Mouse (Mus musculus) heart, adult 11 months (tissue): ENCODE data around the gene Nfib.

Experiments used
- DNase-seq: peaks from one replicate; pipeline ENCODE4 v3.0.0; 2022

Gene Nfib

GRCm38 (mm10) chr4:82686037-82686436 lies 19.5 kb downstream of the Nfib start:
- no peak for DNase-seq

DNA sequence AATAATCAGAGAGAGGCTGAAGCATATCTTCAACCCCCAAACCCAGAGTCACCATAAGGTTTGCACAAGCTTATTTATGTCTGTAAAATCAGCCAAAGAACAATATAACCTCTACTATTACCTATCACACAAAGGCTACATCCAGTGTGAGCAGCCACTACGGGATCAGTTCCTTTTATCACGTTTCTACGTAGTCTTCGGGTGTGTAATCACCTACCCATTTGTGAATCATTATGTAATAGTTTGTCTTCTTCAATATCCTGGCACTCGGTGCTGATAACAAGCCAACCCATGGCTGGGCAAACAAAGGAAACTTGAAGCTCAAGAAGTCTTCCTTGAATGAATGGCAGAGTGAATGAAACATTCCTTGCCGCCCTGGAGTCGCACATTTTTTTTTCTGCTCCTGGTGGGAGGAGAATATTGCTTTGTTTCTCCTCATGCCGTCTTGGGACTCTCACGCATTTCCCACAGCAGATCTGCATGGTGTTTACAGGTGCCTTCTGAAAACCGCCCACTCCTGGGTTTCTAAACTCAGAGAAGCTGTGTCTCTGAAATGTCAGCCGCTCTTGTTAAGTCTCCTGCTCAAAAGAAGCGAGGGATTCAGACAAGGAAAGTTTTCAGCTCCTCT lies 21.3 kb downstream of the Nfib start:
- no peak for DNase-seq

GRCm38 (mm10) chr4:82683583-82683982 lies 22.0 kb downstream of the Nfib start:
- no peak for DNase-seq

GRCm38 (mm10) chr4:82676104-82676503 lies 29.4 kb downstream of the Nfib start:
- peak; percentile 60 for DNase-seq

DNA sequence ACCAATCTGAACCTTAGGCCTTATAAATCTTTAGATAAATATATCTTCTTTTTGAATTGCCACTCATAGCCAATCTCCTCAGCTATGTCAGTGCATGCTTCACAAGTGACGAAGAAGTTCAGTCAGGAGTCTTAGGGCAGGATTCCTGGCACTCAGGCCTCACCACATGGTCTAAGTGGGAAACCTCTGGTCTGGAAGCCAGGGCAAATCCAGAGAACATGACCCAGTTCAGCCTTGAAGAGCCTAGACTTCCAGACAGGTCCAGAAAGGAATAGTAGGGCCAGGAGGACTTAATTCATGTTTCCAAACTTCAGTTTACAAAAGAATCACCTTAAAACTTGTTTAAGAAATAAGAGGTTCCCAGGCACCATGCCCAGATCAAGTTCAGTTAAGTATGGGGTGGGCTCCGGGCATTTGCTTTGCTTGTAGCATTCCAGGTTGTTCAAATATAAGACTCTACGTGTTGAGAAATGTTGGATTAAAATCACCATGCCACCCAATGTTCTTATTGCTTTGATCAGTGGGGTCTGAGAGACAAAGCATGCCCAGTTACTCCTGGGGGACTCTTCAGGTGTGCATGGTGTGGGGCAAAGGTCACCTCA lies 38.2 kb downstream of the Nfib start:
- peak; percentile 53 for DNase-seq

DNA sequence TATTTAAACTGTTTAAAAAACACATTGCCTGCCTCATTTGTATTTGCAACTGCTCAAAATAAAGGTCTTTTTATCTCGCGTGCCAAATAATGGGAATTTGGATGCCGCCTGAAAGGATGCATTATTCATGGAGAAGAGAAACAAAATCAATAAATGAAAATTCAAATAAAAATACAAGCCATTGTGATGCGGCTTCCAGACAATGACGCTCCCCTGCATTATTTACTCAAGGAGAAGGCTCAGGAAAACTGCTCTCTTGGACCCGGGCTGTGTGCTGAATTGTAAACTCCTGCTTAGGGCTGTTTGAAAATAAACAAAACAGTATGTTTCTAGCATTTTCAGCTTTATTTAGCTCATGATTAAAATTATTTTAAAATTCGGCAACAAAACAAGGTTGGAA lies 41.1 kb downstream of the Nfib start:
- no peak for DNase-seq

- DNase-seq = peak; percentile 33
Observed at GRCm38 (mm10) chr4:82663749-82664381, 41.7 kb downstream of the Nfib start.

- DNase-seq = peak; percentile 24
Observed at GRCm38 (mm10) chr4:82662626-82663025, 42.9 kb downstream of the Nfib start.

DNA sequence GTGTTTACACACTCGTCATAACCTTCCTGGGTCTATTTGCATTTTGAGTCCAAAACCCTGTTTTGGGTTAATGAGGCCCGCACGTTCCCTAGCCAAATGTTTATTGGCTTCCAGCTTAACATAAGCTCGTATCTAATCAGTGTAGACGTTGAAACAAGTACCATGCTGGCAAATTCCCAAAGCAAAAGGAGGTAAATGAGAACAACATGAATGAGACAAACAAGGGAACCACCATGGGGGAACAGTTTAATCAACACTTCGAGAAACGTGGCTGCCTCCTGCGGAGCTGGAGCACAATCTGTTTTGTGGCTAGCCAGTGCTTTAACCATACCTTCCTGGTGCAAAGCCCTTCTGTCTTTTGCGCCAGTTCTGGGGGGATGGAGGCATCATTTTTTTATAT lies 43.3 kb downstream of the Nfib start:
- DNase-seq = peak; percentile 37

- peak; percentile 22 for DNase-seq
Observed at GRCm38 (mm10) chr4:82661215-82661614, 44.3 kb downstream of the Nfib start.

- peak; percentile 44 for DNase-seq
Observed at GRCm38 (mm10) chr4:82645679-82646078, 59.9 kb downstream of the Nfib start.

- DNase-seq = peak; percentile 79
Observed at GRCm38 (mm10) chr4:82644797-82645196, 60.8 kb downstream of the Nfib start.

DNA sequence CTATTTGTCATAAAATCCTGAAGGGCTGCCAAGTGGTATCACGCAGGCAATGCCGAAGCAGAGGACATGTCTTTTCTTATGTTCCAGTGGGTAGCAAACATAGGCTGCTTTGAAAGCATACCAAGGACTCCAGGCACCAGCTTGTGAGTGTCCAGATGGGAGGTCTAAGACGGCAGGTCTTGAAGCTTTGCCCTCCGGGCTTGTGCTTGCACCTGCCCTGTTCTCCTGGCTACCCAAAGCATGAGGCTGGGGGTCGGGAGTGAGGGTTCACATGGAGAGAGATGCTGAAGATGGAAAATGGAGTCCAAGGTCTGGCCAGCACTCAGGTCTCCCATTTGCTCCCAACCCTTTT lies 61.8 kb downstream of the Nfib start:
- no peak for DNase-seq

DNA sequence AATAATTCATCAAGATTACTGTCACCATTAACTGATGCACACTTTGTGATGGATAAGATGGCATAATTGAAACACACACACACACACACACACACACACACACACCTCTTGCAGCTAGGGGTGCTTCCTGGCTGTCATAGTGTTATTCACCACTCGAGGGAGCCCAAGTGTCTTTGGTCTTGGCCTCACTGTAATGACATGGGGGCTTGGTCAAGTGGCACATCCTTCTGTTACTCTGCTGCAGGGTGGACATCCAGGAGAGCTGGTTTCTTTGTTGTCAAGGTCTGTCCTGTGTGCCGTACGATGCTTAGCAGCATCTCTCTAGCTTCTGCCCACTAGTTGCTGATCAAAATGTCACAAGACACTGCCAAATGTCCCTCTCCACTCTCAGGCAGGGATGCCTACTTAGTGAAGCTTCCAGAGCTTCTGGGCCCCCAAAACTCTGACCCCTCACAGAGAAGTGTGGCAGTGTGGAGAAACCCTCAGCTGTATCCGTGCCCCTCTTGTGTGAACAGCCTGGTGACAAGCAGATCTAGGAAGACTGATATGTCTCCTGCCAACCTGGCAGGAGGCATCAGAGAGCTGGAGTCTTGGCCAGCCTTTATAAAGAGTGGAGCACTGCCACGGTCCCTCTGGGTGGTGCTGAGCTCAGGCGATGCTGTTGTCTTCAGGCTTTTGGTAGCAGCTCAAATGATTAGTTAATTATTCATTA lies 62.4 kb downstream of the Nfib start:
- DNase-seq = peak; percentile 82

GRCm38 (mm10) chr4:82641066-82641680 lies 64.4 kb downstream of the Nfib start:
- DNase-seq = peak; percentile 91

GRCm38 (mm10) chr4:82638251-82638650 lies 67.3 kb downstream of the Nfib start:
- DNase-seq = peak; percentile 55

DNA sequence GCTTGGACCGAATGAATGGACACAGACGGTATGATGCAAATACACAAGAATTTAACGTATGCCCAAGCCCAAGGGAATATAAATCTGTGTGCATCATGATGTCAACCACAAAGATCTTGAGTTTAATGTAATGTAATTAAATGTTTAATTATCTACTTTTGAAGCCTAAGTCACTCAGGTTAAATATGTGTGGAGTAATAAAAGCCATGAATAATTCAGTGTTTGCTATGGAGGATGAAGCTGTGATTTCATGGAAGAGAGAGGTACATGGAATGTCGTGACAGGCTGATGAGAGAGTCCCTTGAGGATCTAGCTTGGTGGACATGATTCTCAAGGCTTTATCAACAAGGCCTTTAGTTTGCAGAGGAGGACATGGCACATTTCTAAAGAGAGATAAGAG lies 67.9 kb downstream of the Nfib start:
- no peak for DNase-seq

DNA sequence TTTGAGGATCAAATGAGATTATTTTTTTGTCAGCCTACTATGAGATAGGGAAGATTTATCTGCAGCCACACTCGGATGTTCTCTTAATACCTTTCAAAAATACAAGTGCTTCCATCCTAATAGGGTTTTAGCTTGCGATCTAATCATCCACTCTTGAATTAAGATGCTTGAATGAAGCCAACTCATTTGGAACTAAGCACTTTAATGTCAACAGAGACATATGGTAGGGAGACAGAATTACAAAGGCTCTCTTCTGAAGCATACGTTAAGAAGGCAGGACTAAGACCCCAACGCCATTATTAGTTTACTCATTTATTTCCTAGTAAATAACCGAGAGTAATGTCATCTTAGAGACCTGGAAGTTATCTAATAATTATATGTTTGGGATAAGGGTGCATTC lies 68.9 kb downstream of the Nfib start:
- peak; percentile 43 for DNase-seq

- DNase-seq = no peak
Observed at GRCm38 (mm10) chr4:82635881-82636280, 69.7 kb downstream of the Nfib start.

DNA sequence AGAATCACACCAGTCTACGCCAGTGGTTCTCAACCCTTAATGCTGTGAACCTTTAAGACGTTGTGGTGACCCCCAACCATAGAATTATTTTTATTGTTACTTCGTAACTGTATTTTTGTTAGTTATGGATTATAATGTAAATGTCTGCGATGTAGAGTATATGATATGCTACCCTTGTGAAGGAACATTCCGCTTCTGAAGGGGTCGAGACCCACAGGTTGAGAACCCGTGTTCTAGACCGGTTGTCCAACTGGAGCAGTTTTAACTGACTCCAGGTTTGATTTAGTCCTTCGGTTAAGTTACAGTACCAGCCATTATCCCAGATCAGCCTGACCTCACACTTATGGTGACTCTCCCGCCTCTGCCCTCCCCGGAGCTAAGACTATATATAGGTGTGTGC lies 70.4 kb downstream of the Nfib start:
- DNase-seq = no peak

DNA sequence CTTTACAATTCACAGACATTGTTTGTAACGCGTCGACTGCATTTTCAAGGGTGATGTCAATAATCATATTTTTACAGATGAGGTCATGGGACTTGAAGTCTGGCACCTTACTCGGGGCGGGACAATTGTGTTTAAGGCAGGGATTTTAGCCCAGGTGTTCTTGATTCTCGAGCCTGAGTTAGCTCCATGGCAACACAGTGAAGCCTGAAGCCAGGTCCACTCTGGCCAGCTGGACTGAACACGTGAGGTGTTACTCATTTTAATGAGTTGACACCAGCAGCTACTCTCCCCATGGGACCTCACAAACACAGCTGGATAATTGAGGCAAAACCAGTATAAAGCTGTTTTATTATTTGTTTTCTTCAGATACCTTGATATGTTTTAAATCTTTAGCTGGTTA lies 71.2 kb downstream of the Nfib start:
- peak; percentile 40 for DNase-seq

DNA sequence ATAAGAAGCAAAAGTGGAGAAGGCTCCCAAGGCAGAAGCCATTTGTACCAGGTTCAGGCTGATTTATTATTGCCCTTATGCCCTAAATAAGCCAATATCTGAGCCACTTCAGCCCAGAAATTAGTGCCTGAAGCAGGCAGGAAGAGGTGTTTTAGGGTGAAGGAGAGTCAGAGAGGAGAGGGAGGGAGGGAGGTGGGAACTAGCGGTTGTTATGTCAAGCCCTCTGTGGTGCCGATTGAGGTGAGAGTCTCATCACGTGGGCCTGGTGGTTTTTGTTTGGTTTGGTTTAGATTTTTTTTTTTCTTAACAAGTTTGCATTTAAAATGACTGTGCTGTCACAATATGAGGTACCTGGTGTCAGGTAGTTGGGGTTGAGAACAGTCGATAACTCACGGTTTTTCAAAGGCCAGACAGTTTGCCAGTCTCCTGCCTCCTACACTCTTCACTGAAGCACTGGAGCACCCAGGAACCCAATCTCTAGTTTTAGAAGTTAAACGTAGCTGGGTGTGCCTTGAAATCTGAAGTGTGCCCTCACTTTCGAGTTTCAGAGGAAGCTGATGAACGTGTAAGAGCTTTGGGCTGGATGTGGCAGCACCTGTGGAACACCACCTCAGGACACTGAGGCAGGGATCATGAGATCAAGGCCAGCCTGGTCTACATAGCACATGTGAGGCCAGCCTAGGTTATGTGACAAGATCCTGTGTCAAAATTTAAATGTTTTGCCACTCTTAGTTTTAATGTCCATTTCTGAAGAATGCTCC lies 81.1 kb downstream of the Nfib start:
- peak; percentile 52 for DNase-seq

DNA sequence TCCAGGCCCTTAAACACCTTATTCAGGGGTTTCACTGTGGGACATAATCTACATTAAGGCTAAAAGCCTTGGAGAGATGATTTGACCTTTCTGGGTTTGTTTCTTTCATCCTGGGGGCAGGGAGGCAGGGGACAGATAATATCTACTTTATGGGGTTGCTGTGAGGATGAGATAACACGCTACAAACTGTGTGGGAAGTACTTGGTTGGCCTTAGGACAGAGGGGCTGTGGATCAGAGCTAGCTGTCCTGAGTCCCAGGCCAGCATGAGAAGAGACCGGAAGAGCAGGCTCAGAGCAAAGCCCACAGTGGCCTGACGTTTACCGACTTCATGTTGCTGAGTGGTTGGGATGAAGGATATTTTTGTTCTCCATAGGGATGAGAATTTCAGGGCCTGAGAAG lies 81.7 kb downstream of the Nfib start:
- DNase-seq = peak; percentile 75
